Mouse (Mus musculus): ENCODE results near the gene Ccdc121. TPM values are rescaled to one million over a fixed set of nuclear protein-coding genes. Genes with fewer than 3 reads are reported as not detected.
"Not testable (repeated sequence)": the region's sequence is repeated elsewhere in the genome, so short reads cannot be mapped to it uniquely, and the experiment has no call there.

Gene Ccdc121
- polyA plus RNA-seq, 1 experiment: not detected

DNA sequence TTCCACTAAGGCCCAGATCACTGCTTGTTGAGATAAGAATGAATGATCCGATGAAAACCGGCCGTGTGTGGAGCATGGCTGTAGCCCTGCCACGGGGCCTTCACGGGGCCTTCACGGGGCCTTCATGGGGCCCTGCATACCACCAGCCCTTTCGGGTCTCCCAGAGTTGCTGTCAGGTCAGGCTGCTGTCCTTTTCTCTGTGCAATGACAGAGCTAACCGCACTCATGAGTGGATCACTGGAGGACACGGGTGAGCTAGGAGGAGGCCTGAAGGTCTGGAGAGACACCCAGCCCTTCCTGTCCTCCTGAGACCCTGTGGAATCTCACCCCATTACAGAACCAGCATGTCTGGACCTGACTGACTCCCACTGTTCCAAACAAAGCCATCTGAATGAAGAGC, 6.8 kb upstream of the Ccdc121 start:
- 91% methylated on average over 9 of the region's 9 CpGs for WGBS
- no peak for DNase-seq (ENCODE audit: low read depth, low spot score)

DNA sequence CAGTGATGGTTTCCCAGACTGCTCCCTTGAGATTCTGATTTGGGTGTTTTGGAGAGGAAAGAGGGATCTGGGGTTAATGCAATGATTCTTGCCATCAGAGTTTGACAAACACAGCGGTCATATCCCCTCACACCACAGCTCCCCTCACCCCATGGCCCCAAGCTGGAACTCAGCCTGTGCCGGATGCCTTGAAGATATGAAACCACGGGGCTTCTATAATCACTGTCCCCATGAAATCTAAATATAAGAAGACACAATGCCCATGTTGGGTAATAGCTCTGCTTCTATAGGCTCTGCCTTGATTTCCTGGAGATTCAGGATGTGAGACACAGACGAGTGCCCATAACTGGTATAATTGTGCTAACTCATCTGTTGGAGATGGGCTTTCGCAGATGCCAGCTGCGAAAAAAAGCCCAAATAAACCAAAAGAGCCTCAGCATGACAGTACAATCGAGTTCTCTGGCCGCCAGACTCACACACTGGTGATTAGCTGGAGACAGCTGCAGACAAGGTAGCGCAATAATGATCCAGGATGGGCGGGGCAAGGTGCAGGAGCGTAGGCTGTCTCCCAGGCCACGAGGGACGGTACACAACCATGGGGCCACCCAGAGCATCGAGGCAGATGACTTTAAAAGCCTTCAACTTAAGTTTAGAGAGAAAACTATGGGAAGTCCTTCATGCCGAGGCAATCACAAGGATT, 1.3 kb upstream of the Ccdc121 start:
- WGBS: 46% methylated on average over 15 of the region's 15 CpGs
- DNase-seq (ENCODE audit: low read depth, low spot score): no peak

DNA sequence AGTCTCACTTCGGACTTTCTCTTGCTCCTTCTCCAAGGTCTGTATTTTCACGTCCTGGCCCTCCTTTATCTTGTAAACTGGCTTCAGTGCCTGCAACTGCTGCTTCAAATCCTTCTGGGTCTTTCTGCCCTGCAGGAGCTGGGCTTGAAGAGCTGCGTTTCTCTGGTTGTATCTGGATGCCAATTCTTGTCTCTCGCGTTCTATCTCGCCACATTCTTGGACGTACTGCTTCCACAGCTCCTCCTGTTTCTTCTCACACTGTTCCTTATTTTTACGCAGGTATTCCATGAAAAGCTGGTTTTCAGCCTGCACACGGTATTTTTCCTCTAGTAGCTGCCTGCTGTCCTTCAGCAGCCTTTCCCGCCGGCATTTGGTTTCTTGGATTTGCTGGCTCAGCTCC, 396 bp downstream of the Ccdc121 start:
- not testable (repeated sequence) for DNase-seq (ENCODE audit: low read depth, low spot score)
- 76% methylated on average over 11 of the region's 11 CpGs for WGBS

DNA sequence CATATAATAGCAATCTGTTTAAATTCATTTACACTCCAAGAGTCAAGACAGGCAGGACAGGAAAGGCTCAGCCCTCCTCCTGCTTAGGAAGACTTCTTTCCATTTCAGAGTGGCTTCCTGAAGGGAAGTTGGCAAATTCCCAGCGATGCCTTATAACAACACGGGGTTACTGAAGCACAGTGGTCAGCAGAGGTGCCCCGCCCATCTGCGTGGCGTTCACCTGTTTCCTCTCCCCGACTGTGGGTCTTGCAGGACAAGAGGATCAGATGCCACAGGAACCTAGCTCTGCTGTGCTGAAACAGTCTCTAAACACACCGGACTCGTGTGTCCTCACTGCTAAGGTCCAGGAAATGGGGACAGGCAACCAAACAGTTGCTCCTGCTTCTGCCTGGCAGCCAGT, 5.9 kb downstream of the Ccdc121 start:
- no peak for DNase-seq (ENCODE audit: low read depth, low spot score)
- 12% methylated on average over 8 of the region's 8 CpGs for WGBS

DNA sequence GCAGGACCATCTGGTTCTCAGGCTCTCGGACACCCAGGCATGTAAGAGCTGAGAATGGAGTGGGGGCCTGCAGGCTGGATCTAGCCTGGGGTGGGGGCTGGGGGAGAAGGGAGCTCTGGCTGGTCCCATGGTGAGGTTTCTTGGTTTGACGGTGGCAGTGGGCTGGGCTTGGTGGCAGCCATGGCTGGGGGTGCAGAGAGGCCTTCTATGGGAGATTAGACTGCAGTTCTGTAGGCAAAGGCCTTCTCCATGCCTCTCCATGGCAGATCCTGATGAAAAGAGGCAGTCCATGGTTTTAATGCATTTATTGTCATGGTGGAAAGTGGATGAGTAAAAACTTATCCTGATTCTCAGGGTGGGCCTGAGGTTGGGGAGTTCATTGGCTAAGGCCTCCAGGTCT, 7.8 kb downstream of the Ccdc121 start:
- DNase-seq (ENCODE audit: low read depth, low spot score): no peak

DNA sequence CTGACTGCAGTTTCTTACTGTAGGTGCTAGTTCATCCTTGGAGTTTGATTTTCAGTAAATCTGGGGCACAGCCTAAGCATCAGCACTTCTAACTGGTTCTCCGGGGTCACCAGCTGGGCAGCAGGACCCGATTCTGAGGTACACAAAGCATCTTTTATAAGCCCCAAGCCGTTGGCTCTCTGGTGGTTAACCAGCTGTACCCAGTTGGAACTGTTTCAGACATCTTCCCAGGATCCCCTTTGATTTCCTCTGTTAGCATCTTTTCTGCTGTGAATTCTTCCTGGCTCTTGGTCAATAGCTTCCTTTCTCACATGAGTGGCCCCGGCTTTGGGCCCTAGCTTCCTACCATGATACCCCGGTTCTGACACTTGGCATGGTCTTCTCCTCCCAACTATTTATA, 26.6 kb downstream of the Ccdc121 start:
- 66% methylated on average over 5 of the region's 5 CpGs for WGBS

More for the DNA sequence above, 7.8 kb downstream of the Ccdc121 start:
- WGBS: 92% methylated on average over 2 of the region's 2 CpGs

DNA sequence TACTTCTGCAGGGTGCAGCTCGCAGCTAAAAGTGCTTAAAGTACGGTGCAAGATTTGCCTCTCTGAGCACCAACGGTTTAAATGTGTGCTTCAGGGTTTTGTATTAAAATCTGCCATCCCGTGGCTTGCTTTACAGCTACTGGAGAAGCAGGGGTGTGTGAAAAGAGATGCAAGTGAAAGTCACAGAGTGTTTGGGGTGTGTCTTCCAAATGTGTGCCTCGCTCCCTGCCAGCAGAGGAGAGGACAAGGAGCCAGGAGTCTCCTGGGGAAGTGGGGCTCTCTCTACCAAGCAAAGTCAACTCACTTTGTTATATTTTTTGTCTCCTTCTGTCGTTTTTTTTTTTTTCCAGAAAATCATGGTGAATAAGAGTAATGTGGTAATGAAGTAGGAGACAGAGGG, 34.7 kb downstream of the Ccdc121 start:
- no peak for DNase-seq (ENCODE audit: low read depth, low spot score)
- WGBS: 44% methylated on average over 6 of the region's 6 CpGs

More for the DNA sequence above, 26.6 kb downstream of the Ccdc121 start:
- DNase-seq (ENCODE audit: low read depth, low spot score): no peak

DNA sequence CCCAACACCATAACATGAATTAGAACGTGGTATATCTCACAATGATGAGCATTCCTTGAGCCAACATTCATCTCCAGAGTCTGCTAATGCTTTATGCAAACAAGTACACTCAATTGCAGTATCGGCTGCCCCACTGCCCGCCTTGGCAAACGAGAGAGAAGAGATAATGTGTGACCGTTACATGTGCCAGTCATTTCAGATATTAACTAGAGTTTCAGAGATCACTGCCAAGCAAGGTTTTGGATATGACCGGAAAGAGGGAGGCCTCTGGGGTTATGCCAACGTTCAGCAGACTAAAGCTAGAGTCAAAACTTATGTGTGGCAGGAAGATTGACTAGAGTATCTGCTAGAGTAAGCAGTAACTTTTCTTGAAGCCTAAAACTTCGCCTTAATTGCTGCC, 35.1 kb downstream of the Ccdc121 start:
- no peak for DNase-seq (ENCODE audit: low read depth, low spot score)
- WGBS: 51% methylated on average over 8 of the region's 8 CpGs

DNA sequence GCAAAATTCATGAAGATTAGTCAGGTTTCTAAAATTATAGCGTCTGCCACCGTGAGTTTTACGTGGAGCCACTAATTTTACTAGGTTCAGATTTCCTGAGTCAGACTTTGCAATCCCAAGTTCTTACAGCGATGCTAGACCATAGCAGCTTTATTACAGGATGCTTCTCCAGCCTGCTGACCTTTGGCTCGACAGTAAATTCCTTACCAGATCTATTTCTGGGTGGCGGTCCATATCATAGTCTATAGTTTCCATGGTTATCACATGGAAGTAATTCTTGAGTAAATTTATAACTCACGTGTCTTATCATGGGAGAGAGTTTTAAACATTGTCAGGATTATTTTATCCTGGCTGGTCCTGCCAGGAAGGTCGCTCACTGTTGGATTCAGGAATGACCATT, 41.8 kb downstream of the Ccdc121 start:
- WGBS: 26% methylated on average over 8 of the region's 8 CpGs
- DNase-seq (ENCODE audit: low read depth, low spot score): no peak

DNA sequence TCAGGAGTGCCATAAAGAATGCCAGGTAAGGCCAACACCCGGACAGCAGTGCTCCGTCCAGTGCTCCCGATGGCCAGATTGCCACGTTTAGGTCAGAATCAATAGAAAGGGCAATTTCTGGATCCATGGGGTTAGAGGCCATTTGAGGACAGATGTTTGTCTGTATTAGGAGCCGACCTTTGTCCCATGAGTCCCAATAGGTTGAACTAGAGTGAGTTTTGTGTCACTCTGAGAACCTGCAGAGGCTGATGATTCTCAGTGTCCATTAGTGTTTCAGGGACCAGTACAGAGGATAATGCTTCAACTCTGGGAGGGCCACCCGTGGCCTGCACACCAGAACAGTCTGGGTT, 44.0 kb downstream of the Ccdc121 start:
- no peak for DNase-seq (ENCODE audit: low read depth, low spot score)
- 88% methylated on average over 6 of the region's 6 CpGs for WGBS

DNA sequence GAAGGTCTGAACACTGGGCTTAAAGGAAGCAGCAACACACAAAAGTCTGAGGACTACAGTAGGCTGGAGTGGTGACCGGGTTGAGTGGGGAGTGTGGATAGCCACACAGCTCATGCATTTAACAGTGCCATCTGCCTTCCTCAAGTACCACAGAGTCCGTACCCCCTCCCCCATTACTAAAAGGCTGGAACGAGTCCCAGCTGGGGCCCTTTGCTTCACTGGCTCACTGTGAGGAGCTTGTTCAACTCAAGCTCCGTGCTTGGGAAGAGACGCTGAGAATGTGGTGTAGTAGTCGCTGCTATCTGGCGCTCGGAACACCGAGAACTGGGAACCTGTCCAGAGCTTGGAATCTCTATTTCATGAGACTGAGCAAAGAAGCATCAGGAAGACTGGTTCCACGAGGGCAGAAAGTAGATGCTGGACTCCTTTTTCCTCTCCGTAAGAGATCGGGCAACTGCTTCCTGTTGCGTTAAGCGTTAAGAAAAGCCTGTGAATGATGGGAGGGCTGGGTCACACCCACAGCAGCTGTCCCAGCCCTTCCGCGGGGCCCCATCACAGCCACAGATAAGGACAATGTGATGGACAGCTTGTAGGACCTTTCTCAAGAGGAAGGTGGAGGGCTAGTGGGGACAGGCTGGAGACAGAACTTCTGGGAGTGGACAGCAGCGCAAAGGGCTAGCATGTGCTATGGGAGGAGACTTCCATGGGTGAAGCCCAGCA, 44.5 kb downstream of the Ccdc121 start:
- WGBS: 57% methylated on average over 17 of the region's 17 CpGs
- DNase-seq (ENCODE audit: low read depth, low spot score): no peak

DNA sequence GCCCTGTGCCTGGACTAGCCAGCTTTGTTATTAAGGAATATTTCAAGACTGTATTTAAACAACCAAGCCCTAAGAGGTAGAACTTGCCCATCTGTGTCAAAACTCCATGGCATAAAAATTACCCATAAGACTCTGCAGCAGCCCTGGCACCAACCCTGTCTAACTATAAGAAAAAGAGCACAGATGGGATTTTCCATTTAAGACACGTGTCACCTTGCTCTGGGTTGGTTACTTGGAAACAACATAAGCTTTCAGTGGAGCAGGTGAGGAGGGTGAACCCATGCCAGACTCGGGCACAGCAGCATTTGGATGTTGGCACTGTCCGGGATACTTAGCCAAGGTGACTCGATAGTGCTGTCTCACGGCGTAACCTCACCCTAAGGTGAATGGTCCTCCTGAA, 45.2 kb downstream of the Ccdc121 start:
- 85% methylated on average over 6 of the region's 6 CpGs for whole genome bisulfite sequencing
- no peak for DNase-seq (ENCODE audit: low read depth, low spot score)

DNA sequence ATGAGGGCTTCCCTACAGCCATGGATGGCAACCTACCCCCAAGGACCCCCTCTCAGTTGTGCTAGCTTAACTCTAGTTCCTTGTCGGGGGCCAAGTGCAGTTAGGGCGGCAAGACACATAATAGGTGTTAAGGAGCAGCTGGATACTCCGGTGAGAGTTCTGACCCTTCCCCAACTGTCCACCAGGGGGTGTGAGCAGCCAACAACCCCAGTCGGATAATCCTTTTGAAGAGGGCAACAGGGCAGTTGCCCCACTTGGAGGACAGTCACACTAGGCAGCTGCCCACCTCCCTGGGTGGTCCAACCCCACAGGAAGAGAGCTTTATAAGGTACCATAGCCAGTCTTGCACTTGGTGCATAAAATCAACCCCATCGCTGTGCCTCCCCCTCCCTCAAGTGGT, 46.2 kb downstream of the Ccdc121 start:
- DNase-seq (ENCODE audit: low read depth, low spot score): no peak
- 34% methylated on average over 5 of the region's 5 CpGs for WGBS

DNA sequence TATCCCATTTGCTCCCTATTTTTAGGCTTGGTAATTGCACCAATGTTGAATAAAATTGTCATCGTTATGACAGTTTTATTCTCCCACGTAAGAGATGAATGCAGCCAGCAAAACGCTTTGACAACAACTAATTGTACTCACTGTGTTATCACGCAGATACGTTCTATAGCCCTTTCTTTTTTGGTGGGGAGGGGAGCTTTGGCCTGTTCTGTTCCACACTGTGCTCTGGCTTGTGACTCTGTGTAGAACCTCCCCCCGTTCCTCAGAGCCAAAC, 48.4 kb downstream of the Ccdc121 start:
- no peak for DNase-seq (ENCODE audit: low read depth, low spot score)
- WGBS: 66% methylated on average over 6 of the region's 6 CpGs

DNA sequence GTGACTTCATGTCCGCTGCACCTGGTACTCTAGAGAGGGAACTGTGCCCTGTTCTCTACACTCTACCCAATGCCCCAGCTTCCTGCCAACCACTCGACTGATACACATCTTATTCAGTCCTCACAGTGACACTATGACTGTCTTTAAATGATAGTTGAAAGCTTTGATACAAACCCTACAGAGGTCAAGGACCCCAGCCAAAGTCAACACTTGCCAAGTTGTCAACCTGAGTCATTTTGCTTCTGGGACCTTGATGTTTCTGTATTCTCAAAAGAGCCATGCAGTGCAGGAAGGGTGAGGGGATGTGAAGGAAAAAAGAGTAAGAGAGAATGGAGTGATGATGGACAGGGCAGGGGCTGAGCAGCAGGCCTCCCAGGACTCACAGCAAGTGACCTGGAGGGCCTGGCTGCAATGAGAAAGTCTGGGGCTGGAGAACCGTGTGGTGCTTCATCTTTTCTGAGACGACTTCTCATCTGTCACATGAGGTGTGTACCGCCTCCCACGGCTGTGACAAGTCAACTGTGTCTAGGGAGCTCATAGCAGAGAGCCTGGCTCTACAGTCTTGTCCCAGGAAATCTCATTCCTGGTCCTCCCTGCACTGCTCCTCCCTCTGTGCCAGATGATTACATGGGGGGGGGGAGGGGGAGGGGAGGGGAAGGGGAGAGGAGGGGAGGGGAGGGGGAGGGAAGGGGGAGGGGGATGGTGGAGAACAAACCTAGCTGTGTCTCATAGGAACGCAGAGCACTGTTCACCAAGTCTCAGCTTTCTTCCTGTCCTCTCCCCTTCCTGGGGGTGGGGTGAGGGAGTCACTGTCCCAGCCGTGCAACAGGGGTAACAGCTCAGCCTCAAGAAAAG, 49.0 kb downstream of the Ccdc121 start:
- WGBS: 45% methylated on average over 8 of the region's 8 CpGs
- DNase-seq (ENCODE audit: low read depth, low spot score): no peak

DNA sequence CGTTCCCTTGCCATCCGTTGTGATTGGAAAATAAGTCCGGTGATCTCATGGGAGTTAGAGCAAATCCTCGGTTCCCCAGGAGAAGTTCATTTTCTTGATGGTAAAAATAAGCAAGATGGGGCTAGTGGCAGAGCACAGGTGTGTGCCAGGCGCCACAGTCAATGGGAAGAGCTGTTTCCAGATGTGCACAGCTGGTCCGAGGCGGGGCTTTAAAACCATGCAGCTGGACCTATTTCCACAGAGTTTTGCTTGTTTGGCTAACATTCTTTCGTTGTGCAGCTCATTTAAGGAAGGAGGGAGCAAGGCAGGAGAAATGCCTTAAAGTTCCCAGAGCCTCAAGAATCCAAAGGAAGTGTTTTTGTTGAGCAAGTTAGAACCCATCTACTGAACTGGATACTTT, 49.8 kb downstream of the Ccdc121 start:
- DNase-seq (ENCODE audit: low read depth, low spot score): no peak
- 64% methylated on average over 8 of the region's 8 CpGs for WGBS

DNA sequence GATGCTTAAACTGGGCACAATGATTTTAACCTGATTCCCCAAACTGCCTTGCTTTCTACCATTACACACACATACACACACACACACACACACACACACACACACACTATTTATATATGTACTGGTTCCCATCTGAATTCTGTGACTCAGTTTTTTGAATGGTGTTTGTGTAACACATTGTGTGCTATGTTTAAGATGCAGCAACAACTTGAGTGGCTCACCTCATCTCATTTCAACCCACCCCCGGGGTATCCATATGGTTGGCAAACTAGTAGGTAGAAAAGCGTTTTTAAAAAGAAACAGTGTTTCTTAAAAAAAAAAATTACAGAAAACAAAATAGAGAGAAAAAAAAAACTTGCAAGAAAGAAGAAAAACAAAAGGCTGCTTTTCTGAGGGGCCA, 51.0 kb downstream of the Ccdc121 start:
- no peak for DNase-seq (ENCODE audit: low read depth, low spot score)
- 89% methylated on average over 2 of the region's 2 CpGs for WGBS

All from large intestine, adult 2 months (tissue).